Mouse (Mus musculus) lung, embryonic 14.5 days (tissue): ENCODE measurements around the gene Dnah6. TPM values are rescaled to one million over a fixed set of nuclear protein-coding genes. Genes with fewer than 3 reads are reported as not detected.

Experiments
- ATAC-seq: fragments of 200-750 bp; cut with Nextera tagmentation; 2 replicates; pipeline ENCODE4 v1.8.0; 2017; ENCODE audit warnings: mild to moderate bottlenecking, moderate TSS enrichment, moderate library complexity; ENCODE audit not compliant: insufficient read depth
- DNase-seq: peaks from one replicate; pipeline ENCODE4 v3.0.0-alpha.2; 2015
- H3K27ac ChIP-seq: fragments of 300-500 bp; sonication (generic); 2 replicates; pipeline ENCODE4 v1.5.1; 2014; ENCODE audit warnings: low read depth, mild to moderate bottlenecking, moderate library complexity
- H3K27me3 ChIP-seq: fragments of 300-500 bp; sonication (generic); 2 replicates; pipeline ENCODE4 v1.6.1; 2014; ENCODE audit warnings: low read length, control low read depth; ENCODE audit not compliant: insufficient read depth
- H3K36me3 ChIP-seq: fragments of 300-500 bp; sonication (generic); 2 replicates; pipeline ENCODE4 v1.6.1; 2014; ENCODE audit warnings: control low read depth; ENCODE audit not compliant: insufficient read depth
- H3K4me1 ChIP-seq: fragments of 300-500 bp; sonication (generic); 2 replicates; pipeline ENCODE4 v1.6.1; 2014; ENCODE audit warnings: antibody characterized with exemption, control low read depth; ENCODE audit not compliant: insufficient read depth
- H3K4me2 ChIP-seq: fragments of 300-500 bp; sonication (generic); 2 replicates; pipeline ENCODE4 v1.6.1; 2014; ENCODE audit warnings: mild to moderate bottlenecking
- H3K4me3 ChIP-seq: fragments of 300-500 bp; sonication (generic); 2 replicates; pipeline ENCODE4 v1.5.1; 2014; ENCODE audit warnings: low read depth, low read length
- H3K9ac ChIP-seq: fragments of 300-500 bp; sonication (generic); 2 replicates; pipeline ENCODE4 v1.6.1; 2014
- H3K9me3 ChIP-seq: fragments of 300-500 bp; sonication (generic); 2 replicates; pipeline ENCODE4 v1.6.1; 2016; ENCODE audit warnings: low read depth, low read length, control low read depth
- CTCF ChIP-seq: IDR thresholded peaks from 2 replicates; pipeline ENCODE4 v1.5.1; 2016; ENCODE audit warnings: antibody characterized with exemption, low read depth
- WGBS: fragments of 180-500 bp; shearing (Covaris S2); extraction: QIAGEN DNeasy Blood & Tissue Kit; methylation state at CpG from one replicate; pipeline ENCODE4 v1.1.7; 2014; 5-methylcytosine and 5-hydroxymethylcytosine counted together
- polyA plus RNA-seq: library from polyadenylated mRNA; unstranded; fragments of >200 nt; fragmentation: Nextera tagmentation; extraction: Ambion mirVana; gene quantifications from 2 replicates; pipeline ENCODE4 v1.2.1, GENCODE M21; 2014

The Dnah6 gene
- polyA plus RNA-seq, 1 experiment from 2014 or later: 0.14 TPM

GRCm38 (mm10) chr6:72993054-72993687 is 228.3 kb downstream of the Dnah6 start:
- Histone ChIP-seq H3K4me3 (no peak overlapping the region), H3K4me1 (no peaks in the 10 kb centered on the region), H3K27ac (no peak overlapping the region), H3K9ac (no peak overlapping the region), H3K4me2 (no peak overlapping the region), H3K27me3 (no peaks in the 10 kb centered on the region), H3K36me3 (no peaks in the 10 kb centered on the region), H3K9me3 (no peaks in the 10 kb centered on the region)
- 50% methylated on average over 8 of the region's 8 CpGs for WGBS
- TF ChIP-seq CTCF: no peak
- ATAC-seq (no peak), DNase-seq (no peak)

DNA sequence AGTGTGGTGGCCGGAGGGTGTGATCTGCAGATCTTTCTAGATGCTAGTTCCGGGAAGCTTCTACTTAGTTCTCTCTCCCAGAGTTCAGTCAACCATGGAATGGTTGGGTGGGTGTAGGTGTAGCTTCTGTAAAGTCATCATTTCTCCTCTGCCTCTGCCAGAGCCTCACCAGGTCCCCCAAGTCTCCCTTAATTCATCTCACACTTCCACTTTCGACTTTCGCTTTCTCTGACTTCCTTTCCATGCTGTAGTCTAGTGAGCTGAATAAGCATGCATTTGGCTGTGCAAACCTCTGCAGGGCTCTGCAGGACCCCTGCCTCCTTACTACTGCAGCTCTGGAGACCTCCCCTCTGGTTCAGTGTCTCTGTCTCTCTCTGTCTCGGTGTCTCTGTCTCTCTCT is 231.2 kb downstream of the Dnah6 start:
- Histone ChIP-seq H3K27ac (no peak overlapping the region), H3K4me1 (no peaks in the 10 kb centered on the region), H3K36me3 (no peaks in the 10 kb centered on the region), H3K9me3 (no peaks in the 10 kb centered on the region), H3K9ac (no peak overlapping the region), H3K4me2 (no peak overlapping the region), H3K4me3 (no peak overlapping the region), H3K27me3 (no peaks in the 10 kb centered on the region)
- no peak for ATAC-seq
- TF ChIP-seq CTCF: no peak
- no peak for DNase-seq
- 76% methylated on average over 5 of the region's 5 CpGs for WGBS

DNA sequence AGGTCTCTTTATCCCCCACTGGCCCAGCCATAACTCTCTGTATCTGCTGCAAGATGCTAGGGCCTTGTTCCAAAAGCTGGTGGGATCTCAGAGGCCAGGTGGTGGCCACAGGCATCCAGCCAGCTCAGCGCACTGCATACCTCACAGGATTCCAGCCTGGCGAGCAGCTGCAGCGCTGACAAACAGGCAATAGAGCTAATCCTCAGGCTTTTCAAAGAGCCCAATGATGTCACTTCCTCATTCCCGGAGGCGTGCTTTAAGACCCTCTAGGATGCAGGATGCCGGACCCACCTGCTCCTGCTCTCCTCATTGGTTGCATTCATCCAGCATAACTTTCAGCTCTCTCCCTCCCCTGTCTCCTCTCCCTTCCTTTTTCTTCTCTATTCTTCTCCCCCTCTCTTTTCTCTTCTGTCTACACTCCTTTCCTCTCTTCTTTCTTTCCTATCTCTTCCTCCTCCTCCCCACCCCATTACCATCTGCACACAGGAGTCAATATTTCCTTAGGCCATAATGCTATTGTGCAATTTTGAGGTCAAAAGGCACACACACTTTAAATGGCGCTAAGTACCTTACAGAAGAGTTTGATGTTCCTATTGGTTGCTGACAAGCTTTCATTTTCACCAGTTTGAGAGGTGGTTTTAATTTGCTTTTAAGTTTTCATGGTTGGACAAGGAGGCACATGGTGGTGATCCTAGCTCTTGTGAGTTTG is 232.3 kb downstream of the Dnah6 start:
- ATAC-seq: peak; percentile 58; the same call in 1 of the 2 replicates
- no peak for TF ChIP-seq CTCF
- H3K27ac ChIP-seq: no peak overlapping the region
- no peaks in the 10 kb centered on the region for H3K4me1 ChIP-seq
- H3K36me3 ChIP-seq: no peaks in the 10 kb centered on the region
- H3K4me2 ChIP-seq: no peak overlapping the region
- H3K4me3 ChIP-seq: no peak overlapping the region
- no peaks in the 10 kb centered on the region for H3K27me3 ChIP-seq
- WGBS: 30% methylated on average over 7 of the region's 7 CpGs
- H3K9ac ChIP-seq: no peak overlapping the region
- H3K9me3 ChIP-seq: no peaks in the 10 kb centered on the region
- peak; percentile 70 for DNase-seq

DNA sequence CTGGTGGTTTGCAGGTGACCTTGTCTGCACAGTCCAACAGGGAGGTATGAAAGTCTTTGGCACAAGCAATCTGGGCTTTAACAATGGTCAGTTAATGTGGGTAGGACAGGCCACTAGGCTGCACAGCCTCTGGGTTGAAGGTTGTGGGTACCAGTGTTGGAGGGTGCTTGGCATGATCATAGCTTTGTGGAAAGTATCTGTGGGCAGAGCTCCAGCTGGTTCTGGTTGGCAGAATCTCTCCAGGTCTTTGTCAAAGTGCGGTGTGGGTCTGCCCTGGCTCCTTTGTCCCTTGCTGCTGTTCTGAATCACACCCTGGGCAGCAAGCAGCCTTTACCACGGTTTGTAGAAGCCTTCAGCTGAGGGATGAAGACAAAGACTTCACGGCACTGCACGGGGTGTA is 238.9 kb downstream of the Dnah6 start:
- no peaks in the 10 kb centered on the region for H3K27me3 ChIP-seq
- H3K4me2 ChIP-seq: no peak overlapping the region
- ATAC-seq (no peak), DNase-seq (no peak)
- 82% methylated on average over 4 of the region's 4 CpGs for WGBS
- no peaks in the 10 kb centered on the region for H3K9me3 ChIP-seq
- H3K27ac ChIP-seq: no peak overlapping the region
- no peaks in the 10 kb centered on the region for H3K36me3 ChIP-seq
- no peak overlapping the region for H3K9ac ChIP-seq
- peaks cover 10% of the 10 kb centered on the region for H3K4me1 ChIP-seq
- TF ChIP-seq CTCF: no peak
- no peak overlapping the region for H3K4me3 ChIP-seq

- H3K4me3 ChIP-seq: no peak overlapping the region
- DNase-seq (peak; percentile 49), ATAC-seq (no peak)
- H3K27me3 ChIP-seq: no peaks in the 10 kb centered on the region
- 39% methylated on average over 6 of the region's 6 CpGs for WGBS
- no peak overlapping the region for H3K4me2 ChIP-seq
- no peak overlapping the region for H3K9ac ChIP-seq
- H3K36me3 ChIP-seq: no peaks in the 10 kb centered on the region
- peaks cover 10% of the 10 kb centered on the region for H3K4me1 ChIP-seq
- H3K27ac ChIP-seq: peak overlapping the region; percentile 87; the same call in 1 of the 2 replicates
- H3K9me3 ChIP-seq: no peaks in the 10 kb centered on the region
- no peak for TF ChIP-seq CTCF
Observed at GRCm38 (mm10) chr6:72981851-72982250, 239.6 kb downstream of the Dnah6 start.

DNA sequence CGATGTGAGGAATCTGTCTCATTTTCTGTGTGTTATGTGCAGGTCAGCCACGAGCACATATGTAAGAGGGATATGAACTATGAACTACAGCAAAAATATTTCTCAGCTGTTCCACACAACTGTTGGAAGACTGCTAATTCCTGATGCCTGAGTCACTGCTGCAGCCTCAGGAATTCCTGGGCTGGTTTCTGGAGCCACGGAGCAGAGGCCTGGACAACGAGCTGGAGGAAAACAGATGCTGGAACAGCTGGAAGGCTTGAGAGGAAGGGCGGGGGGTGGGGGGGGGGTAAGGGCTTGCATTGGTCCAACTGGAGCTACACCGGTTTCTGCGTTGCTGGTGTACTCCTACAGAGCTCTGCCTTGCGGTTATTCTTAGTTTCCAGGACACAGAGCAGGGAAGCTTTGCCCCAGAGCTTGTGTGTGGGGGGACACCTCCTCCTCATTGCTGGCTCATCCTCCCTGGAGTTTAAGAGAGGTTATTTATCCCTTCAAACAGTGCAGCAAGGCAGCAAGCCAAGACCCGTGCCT is 240.3 kb downstream of the Dnah6 start:
- Histone ChIP-seq H3K9ac (no peak overlapping the region), H3K36me3 (no peaks in the 10 kb centered on the region), H3K9me3 (no peaks in the 10 kb centered on the region), H3K27ac (peak overlapping the region; percentile 87), H3K4me3 (no peak overlapping the region), H3K4me1 (peaks cover 10% of the 10 kb centered on the region), H3K4me2 (no peak overlapping the region), H3K27me3 (no peaks in the 10 kb centered on the region)
- no peak for TF ChIP-seq CTCF
- DNase-seq (peak; percentile 84), ATAC-seq (peak; percentile 92)
- 17% methylated on average over 9 of the region's 9 CpGs for WGBS

DNA sequence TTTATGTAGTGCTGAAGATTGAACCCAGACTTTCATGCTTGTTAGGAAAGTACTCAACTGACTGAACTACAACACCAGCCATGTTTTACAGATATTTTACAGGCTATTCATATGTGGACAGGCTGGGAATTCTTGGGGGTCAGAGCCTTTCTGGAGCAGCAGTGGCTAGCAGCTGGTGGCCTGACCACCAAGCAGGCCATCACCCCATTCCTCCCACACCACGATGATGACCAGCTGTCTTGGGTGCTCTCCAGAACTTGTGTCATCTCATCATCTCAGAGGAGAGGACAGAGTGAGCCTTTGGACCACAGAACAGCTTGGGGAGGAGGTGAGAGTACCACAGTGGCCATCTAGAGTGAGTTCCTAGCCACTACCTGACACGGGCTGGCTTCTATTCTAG is 244.6 kb downstream of the Dnah6 start:
- H3K4me2 ChIP-seq: no peak overlapping the region
- peaks cover 10% of the 10 kb centered on the region for H3K4me1 ChIP-seq
- no peaks in the 10 kb centered on the region for H3K9me3 ChIP-seq
- ATAC-seq (peak; percentile 24; the same call in 1 of the 2 replicates), DNase-seq (peak; percentile 46)
- no peak for TF ChIP-seq CTCF
- no peak overlapping the region for H3K27ac ChIP-seq
- H3K36me3 ChIP-seq: no peaks in the 10 kb centered on the region
- no peak overlapping the region for H3K9ac ChIP-seq
- H3K27me3 ChIP-seq: no peaks in the 10 kb centered on the region
- no peak overlapping the region for H3K4me3 ChIP-seq
- 74% methylated on average over 2 of the region's 2 CpGs for WGBS
